Mouse (Mus musculus) stomach, embryonic 16.5 days (tissue): ENCODE data around the gene Adam33. TPM values are rescaled to one million over a fixed set of nuclear protein-coding genes. Genes with fewer than 3 reads are reported as not detected.

Source experiments
- ATAC-seq: fragments of 200-750 bp; cut with Nextera tagmentation; 2 replicates; pipeline ENCODE4 v1.8.0; 2017; ENCODE audit warnings: moderate number of reproducible peaks, moderate TSS enrichment; ENCODE audit not compliant: insufficient read depth, low FRiP score
- H3K27ac ChIP-seq: fragments of 300-500 bp; sonication (generic); 2 replicates; pipeline ENCODE4 v1.5.1; 2014; ENCODE audit warnings: low read length
- H3K27me3 ChIP-seq: fragments of 300-500 bp; sonication (generic); 2 replicates; pipeline ENCODE4 v1.6.1; 2014; ENCODE audit warnings: low read length, control low read depth, mixed read lengths; ENCODE audit not compliant: control insufficient read depth, insufficient read depth
- H3K36me3 ChIP-seq: fragments of 300-500 bp; sonication (generic); 2 replicates; pipeline ENCODE4 v1.6.1; 2014; ENCODE audit warnings: low read length; ENCODE audit not compliant: control insufficient read depth, insufficient read depth
- H3K4me1 ChIP-seq: fragments of 300-500 bp; sonication (generic); 2 replicates; pipeline ENCODE4 v1.6.1; 2014; ENCODE audit warnings: low read length, control low read depth, mixed read lengths; ENCODE audit not compliant: control insufficient read depth, insufficient read depth
- H3K4me2 ChIP-seq: fragments of 300-500 bp; sonication (generic); 2 replicates; pipeline ENCODE4 v1.6.1; 2014; ENCODE audit warnings: low read depth, low read length, mixed read lengths
- H3K4me3 ChIP-seq: fragments of 300-500 bp; sonication (generic); replicated peaks from 2 replicates; pipeline ENCODE4 v1.5.1; 2014; ENCODE audit warnings: mild to moderate bottlenecking, low read length
- H3K9ac ChIP-seq: fragments of 300-500 bp; sonication (generic); 2 replicates; pipeline ENCODE4 v1.6.1; 2014; ENCODE audit warnings: low read length
- H3K9me3 ChIP-seq: fragments of 300-500 bp; sonication (generic); replicated peaks from 2 replicates; pipeline ENCODE4 v1.6.1; 2016; ENCODE audit warnings: low read length, control low read depth; ENCODE audit not compliant: control insufficient read depth
- WGBS: fragments of 180-500 bp; shearing (Covaris S2); extraction: QIAGEN DNeasy Blood & Tissue Kit; methylation state at CpG from one replicate; pipeline ENCODE4 v1.1.7; 2014; 5-methylcytosine and 5-hydroxymethylcytosine counted together
- polyA plus RNA-seq: library from polyadenylated mRNA; unstranded; fragments of >200 nt; fragmentation: Nextera tagmentation; extraction: Ambion mirVana; gene quantifications from 2 replicates; pipeline ENCODE4 v1.2.1, GENCODE M21; 2015

Gene Adam33
- polyA plus RNA-seq, 1 experiment from 2014 or later = 14.2 TPM

GRCm38 (mm10) chr2:131061607-131062006 is 2.0 kb downstream of the Adam33 start:
- Histone ChIP-seq H3K27ac (no peak overlapping the region), H3K9ac (no peak overlapping the region), H3K9me3 (no peaks in the 10 kb centered on the region), H3K4me1 (peaks cover 22% of the 10 kb centered on the region), H3K27me3 (0 out of 2 replicates have a peak, but pooled peaks cover 4% of the 10 kb centered on the region), H3K4me2 (no peak overlapping the region), H3K4me3 (no peak overlapping the region), H3K36me3 (no peaks in the 10 kb centered on the region)
- WGBS = 55% methylated on average over 5 of the region's 5 CpGs
- ATAC-seq = no peak

DNA sequence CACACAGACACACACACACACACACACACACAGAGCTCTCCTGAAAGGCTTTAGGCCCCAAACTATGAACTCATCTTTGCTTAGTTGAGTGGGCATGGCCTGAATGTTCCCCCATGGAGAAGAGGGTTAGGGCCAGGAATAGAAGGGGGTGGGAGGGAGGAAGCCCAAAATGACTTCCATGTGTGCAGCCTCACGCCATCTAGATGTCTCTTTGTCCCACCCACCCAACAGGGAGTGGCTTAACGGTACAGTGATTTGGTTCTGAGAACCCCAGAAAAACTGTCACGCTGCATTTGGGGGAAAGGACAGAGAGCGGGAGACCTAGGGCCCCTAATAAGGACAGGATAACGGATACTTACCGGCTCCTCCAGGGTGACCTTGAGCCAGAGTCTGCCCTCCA is 2.8 kb downstream of the Adam33 start:
- Histone ChIP-seq H3K4me3 (no peak overlapping the region), H3K9me3 (no peaks in the 10 kb centered on the region), H3K9ac (no peak overlapping the region), H3K27ac (no peak overlapping the region), H3K4me1 (peaks cover 22% of the 10 kb centered on the region), H3K4me2 (no peak overlapping the region), H3K36me3 (no peaks in the 10 kb centered on the region), H3K27me3 (peaks cover 7% of the 10 kb centered on the region)
- 64% methylated on average over 6 of the region's 6 CpGs for WGBS
- ATAC-seq = no peak

DNA sequence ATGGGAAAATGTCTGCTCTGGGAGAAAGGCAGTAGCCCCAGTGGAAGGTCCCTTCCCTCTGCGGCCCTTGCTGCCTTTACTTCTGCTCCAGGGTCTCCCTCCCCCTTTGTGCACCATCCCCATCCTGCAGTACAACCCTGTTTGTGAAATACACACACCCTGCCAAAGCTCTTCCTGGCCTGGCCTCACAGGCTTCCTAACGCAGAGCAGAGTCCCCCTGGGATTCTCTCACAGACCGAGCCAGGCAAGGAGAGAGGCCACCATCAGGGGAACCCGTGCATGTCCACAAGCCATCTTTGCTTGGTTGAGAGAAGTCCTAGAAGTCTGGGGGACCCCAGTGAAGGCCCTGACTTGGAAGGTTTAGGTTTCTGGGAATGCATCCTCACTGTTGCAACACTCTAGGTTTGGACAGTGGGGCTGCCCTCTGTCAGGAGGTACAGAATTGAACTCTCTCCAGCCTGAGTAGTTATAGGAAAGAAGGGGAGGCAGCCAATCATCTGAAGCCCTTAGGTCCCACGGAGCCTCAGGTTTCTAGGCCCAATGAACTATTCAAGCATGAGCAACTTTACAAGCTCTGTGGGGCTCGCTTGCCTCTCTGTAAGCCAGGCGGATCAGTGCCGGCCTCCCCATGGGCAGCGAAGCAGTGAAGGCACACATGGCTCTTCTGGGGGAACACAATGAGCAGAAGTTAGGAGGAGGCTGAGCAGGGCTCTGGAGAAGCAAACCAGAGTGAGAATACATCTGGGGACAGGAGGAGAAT is 3.7 kb downstream of the Adam33 start:
- H3K27ac ChIP-seq = peak overlapping the region; percentile 43; the same call in 1 of the 2 replicates

DNA sequence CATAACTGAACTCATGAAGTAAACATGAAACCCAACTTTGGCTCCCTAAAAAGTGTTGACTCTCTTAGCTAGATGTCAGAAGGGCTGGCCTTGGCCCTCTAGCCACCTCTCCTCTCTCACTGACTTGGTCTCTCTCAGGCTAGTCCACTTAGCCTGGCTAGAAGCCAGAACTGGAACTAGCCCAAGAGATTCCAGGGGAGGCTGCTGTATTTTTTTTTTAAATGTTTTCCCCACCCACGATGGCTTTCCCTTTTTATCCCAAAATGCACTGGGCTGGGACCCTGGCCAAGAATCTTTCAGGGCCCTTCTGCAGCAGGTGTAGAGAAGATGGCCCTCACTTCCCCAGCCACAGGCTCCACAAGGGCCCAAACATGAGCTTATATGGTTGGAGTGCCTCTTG is 4.2 kb downstream of the Adam33 start:
- no peak overlapping the region for H3K9ac ChIP-seq

More for the DNA sequence above, 3.7 kb downstream of the Adam33 start:
- H3K36me3 ChIP-seq = no peaks in the 10 kb centered on the region
- H3K4me2 ChIP-seq = no peak overlapping the region
- H3K9me3 ChIP-seq = no peaks in the 10 kb centered on the region
- peaks cover 15% of the 10 kb centered on the region for H3K27me3 ChIP-seq
- 71% methylated on average over 9 of the region's 9 CpGs for WGBS
- H3K4me3 ChIP-seq = no peak overlapping the region
- 0 out of 2 replicates have a peak overlapping the region, but pooled peaks have one; percentile 25 for H3K9ac ChIP-seq
- ATAC-seq = no peak
- H3K4me1 ChIP-seq = peaks cover 25% of the 10 kb centered on the region

DNA sequence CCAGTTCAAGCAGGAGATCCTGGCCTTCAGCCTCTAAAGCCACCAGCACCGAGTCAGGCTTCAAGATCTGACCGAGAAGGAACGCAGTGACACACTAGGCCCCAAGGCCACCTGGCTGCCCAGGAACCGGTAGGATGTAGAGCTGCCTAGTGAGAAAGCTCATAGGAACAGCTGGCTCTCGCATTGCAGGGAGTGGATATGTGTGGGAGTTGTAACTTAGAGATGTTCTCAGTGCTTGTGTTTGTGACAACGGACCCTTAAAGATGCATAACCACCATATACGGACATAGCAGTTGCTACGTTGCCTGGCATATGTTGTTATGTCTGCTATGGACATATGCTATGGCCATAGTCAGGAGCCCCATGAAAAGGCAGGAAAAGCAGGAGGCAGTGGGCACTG is 4.9 kb downstream of the Adam33 start:
- H3K4me1 ChIP-seq = peaks cover 36% of the 10 kb centered on the region
- H3K9me3 ChIP-seq = no peaks in the 10 kb centered on the region
- H3K27me3 ChIP-seq = peaks cover 24% of the 10 kb centered on the region
- H3K27ac ChIP-seq = no peak overlapping the region
- ATAC-seq = no peak
- 83% methylated on average over 8 of the region's 8 CpGs for WGBS
- no peak overlapping the region for H3K9ac ChIP-seq
- no peak overlapping the region for H3K4me3 ChIP-seq
- H3K36me3 ChIP-seq = no peaks in the 10 kb centered on the region
- no peak overlapping the region for H3K4me2 ChIP-seq

More for the DNA sequence above, 4.2 kb downstream of the Adam33 start:
- H3K36me3 ChIP-seq = no peaks in the 10 kb centered on the region
- H3K27me3 ChIP-seq = peaks cover 21% of the 10 kb centered on the region
- no peak for ATAC-seq
- no peak overlapping the region for H3K4me3 ChIP-seq
- H3K4me1 ChIP-seq = peaks cover 29% of the 10 kb centered on the region
- H3K27ac ChIP-seq = peak overlapping the region; percentile 43; the same call in 1 of the 2 replicates
- WGBS = 21% methylated on average over 1 of the region's 1 CpGs
- no peak overlapping the region for H3K4me2 ChIP-seq
- no peaks in the 10 kb centered on the region for H3K9me3 ChIP-seq

DNA sequence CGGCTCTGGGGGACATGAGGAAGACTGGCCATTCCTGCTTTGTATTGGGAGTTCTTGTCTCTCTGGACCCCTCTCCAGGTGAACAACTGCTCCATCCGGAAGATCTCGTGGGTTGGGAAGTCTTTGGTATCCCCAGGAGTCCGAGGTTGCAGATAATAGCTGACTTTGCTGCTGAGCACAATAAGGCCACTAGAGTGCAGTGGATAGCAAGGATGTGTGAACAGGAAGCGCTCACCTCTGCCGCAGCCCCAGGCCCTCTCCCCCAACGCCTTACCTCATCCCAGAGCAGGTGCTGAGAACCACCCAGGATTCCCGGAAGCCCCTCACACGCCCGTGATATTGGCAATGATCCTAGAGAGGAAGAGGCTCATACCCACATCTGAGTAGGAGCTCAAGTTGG is 7.4 kb downstream of the Adam33 start:
- no peaks in the 10 kb centered on the region for H3K9me3 ChIP-seq
- ATAC-seq = peak; percentile 32; the same call in 1 of the 2 replicates
- no peak overlapping the region for H3K27ac ChIP-seq
- no peak overlapping the region for H3K4me3 ChIP-seq
- peaks cover 29% of the 10 kb centered on the region for H3K4me1 ChIP-seq
- 0 out of 2 replicates have a peak overlapping the region, but pooled peaks have one; percentile 3 for H3K4me2 ChIP-seq
- H3K27me3 ChIP-seq = peaks cover 36% of the 10 kb centered on the region
- H3K36me3 ChIP-seq = no peaks in the 10 kb centered on the region
- H3K9ac ChIP-seq = no peak overlapping the region
- WGBS = 2% methylated on average over 10 of the region's 10 CpGs

GRCm38 (mm10) chr2:131055631-131056030 is 8.0 kb downstream of the Adam33 start:
- no peaks in the 10 kb centered on the region for H3K9me3 ChIP-seq
- H3K4me2 ChIP-seq = 0 out of 2 replicates have a peak overlapping the region, but pooled peaks have one; percentile 1
- no peaks in the 10 kb centered on the region for H3K36me3 ChIP-seq
- no peak overlapping the region for H3K4me3 ChIP-seq
- no peak for ATAC-seq
- WGBS = 9% methylated on average over 10 of the region's 10 CpGs
- H3K27me3 ChIP-seq = peaks cover 36% of the 10 kb centered on the region
- H3K4me1 ChIP-seq = peaks cover 28% of the 10 kb centered on the region
- no peak overlapping the region for H3K27ac ChIP-seq
- H3K9ac ChIP-seq = no peak overlapping the region

GRCm38 (mm10) chr2:131054646-131055264 is 8.9 kb downstream of the Adam33 start:
- 10% methylated on average over 21 of the region's 21 CpGs for WGBS
- no peak for ATAC-seq
- Histone ChIP-seq H3K9ac (peak overlapping the region; percentile 24), H3K27ac (no peak overlapping the region), H3K9me3 (no peaks in the 10 kb centered on the region), H3K4me2 (peak overlapping the region; percentile 47), H3K4me3 (peak overlapping the region; percentile 36), H3K27me3 (peaks cover 36% of the 10 kb centered on the region), H3K4me1 (peaks cover 22% of the 10 kb centered on the region), H3K36me3 (no peaks in the 10 kb centered on the region)
